Mouse (Mus musculus): ENCODE measurements around the gene Cog3. TPM values are rescaled to one million over a fixed set of nuclear protein-coding genes. Genes with fewer than 3 reads are reported as not detected.
A peak's percentile ranks its signal among the peaks of the same experiment; 100 is the strongest.

Cog3 gene
- total RNA-seq, 2 experiments from 2014 or later, result 25.3 to 26.0 TPM

DNA sequence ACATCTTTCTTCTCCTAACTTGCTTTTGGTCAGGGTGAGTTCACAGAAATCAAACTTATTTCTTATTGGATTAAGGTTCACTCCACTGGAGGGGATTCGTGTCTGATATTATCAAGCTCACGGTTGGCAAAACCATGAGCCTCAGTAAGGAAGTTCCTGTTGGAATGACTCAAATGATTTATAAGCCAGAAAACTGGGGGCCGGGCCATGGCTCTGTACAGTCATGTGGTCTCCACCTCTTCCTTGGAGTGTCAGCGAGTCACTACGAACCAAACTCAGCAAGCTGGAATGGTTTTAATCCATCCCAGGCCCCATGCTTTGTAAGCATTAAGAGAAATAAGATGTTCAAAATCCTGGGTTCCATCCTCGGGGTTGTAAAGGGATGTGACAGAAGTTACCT is 2.7 kb upstream of the Cog3 start:
- intact Hi-C loops (cut with DNase I), result no loop called here
- Histone ChIP-seq H3K27ac (no peak overlapping the region), H3K4me3 (no peak overlapping the region)
- DNase-seq (ENCODE audit: extremely low spot score in 1 of 2, low spot score in 2 of 2), result no peak
- no peak for TF ChIP-seq CTCF (IDR thresholded peaks at IDR 0.05)

DNA sequence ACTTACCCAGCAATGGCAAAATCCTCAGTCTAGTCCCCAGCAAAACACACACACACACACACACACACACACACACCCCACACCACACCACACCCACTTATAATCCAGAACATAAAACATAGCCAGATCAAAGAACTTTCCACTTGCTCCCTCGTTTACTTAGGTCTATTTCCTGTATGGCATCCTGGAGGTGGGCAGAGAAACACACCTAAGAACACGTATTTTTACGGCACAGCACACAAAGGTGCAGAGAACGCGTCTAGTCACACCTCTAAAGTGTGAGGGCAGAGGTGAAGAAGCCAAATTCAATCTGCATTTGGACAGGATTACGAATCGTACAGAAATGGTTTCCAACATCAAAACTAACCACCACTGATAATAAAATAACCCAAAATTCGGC is 1.1 kb downstream of the Cog3 start:
- DNase-seq (ENCODE audit: extremely low spot score in 1 of 2, low spot score in 2 of 2), result no peak

DNA sequence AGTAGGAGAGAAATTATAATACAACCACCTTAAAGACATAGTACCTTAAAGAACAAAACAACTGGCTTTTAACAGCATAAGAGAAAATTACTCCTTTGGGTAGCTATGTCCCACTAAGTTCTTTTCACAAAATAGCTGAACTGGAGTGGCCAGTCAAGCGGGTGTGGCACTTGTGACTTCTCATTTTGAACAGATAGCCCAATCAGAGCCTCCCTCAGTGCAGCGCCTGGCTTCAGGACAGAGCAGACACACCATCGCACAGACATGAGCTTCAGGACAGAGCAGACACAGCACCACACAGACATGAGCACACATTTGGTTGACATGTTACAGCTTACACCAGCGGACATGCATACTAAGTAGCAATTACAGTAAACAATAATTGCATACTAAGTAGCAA is 3.3 kb downstream of the Cog3 start:
- intact Hi-C loops (cut with DNase I), result no loop called here
- no peak for DNase-seq (ENCODE audit: extremely low spot score in 1 of 2, low spot score in 2 of 2)
- no peak overlapping the region for H3K27ac ChIP-seq
- no peak overlapping the region for H3K4me3 ChIP-seq
- no peak for TF ChIP-seq CTCF (IDR thresholded peaks at IDR 0.05)

More for the DNA sequence above, 1.1 kb downstream of the Cog3 start:
- TF ChIP-seq CTCF (IDR thresholded peaks at IDR 0.05), result no peak
- peak overlapping the region; percentile 92 for H3K4me3 ChIP-seq
- no peak overlapping the region for H3K27ac ChIP-seq
- intact Hi-C loops (cut with DNase I), result no loop called here

DNA sequence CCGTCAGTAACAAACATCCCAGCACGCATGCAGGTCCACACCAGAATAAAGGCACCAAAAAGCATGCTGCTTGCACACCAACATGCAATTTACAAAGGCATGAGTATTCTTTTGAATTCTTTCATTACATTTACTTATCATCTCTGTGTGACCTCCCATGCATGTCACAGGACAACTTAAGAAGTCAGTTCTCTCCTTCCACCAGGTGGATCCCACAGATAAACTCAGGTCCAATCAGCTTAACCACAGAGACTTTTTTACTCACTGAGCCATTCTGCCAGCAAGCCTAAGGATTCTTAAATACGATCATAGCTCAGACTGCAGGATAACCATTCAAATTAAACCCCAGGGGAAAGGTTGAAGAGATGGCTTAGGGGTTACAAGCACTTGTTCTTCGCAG is 5.2 kb downstream of the Cog3 start:
- no peak for TF ChIP-seq CTCF (IDR thresholded peaks at IDR 0.05)
- intact Hi-C loops (cut with DNase I), result no loop called here
- Histone ChIP-seq H3K4me3 (no peak overlapping the region), H3K27ac (peak overlapping the region; percentile 21; the same call in 1 of the 2 replicates)
- no peak for DNase-seq (ENCODE audit: extremely low spot score in 1 of 2, low spot score in 2 of 2)

DNA sequence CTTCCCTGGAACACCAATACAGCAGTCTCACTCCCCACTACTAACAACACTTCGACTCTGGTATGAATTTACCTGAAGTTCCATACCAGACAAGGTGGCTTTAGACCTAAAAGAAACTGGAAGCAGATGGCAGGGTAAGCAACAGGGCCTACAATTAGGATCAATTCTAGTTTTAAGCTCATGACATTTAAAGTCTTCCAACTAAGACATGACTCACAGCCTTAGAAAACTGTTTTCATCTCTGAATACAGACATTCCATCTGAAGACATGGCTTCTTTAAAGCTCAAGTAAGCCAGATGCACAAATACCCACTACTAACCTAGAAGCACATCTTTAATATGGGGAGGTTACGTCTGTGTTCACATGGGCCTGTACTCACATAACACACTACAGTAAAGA is 6.4 kb downstream of the Cog3 start:
- Histone ChIP-seq H3K4me3 (no peak overlapping the region), H3K27ac (peak overlapping the region; percentile 50)
- no peak for DNase-seq (ENCODE audit: extremely low spot score in 1 of 2, low spot score in 2 of 2)
- intact Hi-C loops (cut with DNase I), result no loop called here
- no peak for TF ChIP-seq CTCF (IDR thresholded peaks at IDR 0.05)

DNA sequence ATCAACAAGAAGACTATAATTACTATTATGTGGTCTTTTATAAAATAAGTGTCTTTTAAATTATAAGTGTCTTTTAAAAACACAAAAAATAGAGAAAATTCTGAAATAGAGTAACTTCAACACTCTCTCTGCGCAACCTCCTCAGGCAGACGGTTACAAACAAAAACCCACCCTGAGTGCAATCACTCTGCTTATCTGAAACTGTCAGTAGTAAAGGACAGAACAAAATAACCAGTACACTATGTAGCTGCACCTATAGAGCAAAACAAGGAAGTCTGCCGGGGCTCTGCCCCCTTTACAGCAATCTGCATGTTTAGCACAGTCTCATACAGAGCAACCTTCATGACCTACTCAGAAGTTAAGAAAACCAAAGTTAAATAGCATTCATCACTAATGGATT is 12.4 kb downstream of the Cog3 start:
- no peak overlapping the region for H3K27ac ChIP-seq
- no peak for TF ChIP-seq CTCF (IDR thresholded peaks at IDR 0.05)
- DNase-seq (ENCODE audit: extremely low spot score in 1 of 2, low spot score in 2 of 2), result no peak
- intact Hi-C loops (cut with DNase I), result no loop called here
- H3K4me3 ChIP-seq, result no peak overlapping the region

DNA sequence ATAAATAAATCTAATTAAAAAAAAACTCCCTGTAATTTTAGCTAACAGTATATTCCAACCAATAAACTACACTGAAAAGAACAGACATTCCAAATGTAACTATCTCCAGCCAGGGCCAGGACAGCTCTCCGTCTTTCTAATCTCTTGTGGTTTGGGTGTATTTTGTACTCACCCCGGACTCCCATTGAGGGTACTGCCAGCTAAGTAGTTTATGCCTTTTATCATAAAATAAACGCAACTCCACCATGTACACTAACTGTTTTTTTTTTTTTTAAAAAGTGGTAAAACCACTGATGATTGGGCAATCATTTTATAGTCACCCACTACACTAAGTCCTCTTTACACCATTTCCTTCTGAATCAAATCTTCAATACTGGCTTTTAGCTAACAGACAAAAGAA is 18.7 kb downstream of the Cog3 start:
- no peak for DNase-seq (ENCODE audit: extremely low spot score in 1 of 2, low spot score in 2 of 2)
- H3K27ac ChIP-seq, result no peak overlapping the region
- no peak for TF ChIP-seq CTCF (IDR thresholded peaks at IDR 0.05)
- no peak overlapping the region for H3K4me3 ChIP-seq
- intact Hi-C loops (cut with DNase I), result no loop called here

DNA sequence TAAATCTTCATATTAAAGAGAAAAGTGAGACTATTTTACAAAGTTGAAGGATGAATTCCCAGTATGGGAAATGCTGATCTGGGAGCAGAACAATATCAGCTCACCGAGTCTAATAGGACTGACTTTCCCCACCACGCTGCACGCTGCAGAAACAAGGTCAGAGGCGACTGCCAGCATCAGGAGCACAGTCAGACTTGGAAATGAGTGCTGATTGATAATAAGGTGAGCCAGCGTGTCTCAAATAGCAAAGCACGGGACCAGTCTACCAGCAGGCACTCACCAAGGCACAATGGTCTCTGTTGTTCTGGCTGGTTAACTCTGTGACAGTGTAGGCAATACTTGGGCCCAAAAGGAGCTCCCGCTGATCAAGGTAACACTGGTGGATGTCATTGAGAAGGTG is 21.7 kb downstream of the Cog3 start:
- Histone ChIP-seq H3K27ac (no peak overlapping the region), H3K4me3 (no peak overlapping the region)
- DNase-seq (ENCODE audit: extremely low spot score in 1 of 2, low spot score in 2 of 2), result no peak
- TF ChIP-seq CTCF (IDR thresholded peaks at IDR 0.05), result no peak
- intact Hi-C loops (cut with DNase I), result no loop called here

DNA sequence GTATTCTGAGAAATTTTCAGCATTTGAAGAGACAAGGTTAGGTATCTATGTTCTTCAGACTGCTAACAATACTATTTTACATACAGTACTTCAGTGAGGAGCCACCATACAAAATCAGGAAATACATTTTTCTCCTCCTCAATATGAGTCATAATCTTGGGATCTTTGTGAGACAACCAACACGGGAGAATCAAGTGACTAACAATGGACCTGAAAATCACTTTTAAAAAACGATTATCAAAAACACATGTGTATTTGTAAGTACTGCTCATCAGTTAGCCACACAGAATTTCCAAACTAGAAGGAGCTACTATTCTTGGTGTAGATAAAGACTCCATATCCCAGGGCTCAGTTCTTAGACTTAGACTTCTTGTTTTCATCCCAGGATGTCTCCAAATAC is 23.0 kb downstream of the Cog3 start:
- H3K27ac ChIP-seq, result no peak overlapping the region
- H3K4me3 ChIP-seq, result no peak overlapping the region
- no peak for DNase-seq (ENCODE audit: extremely low spot score in 1 of 2, low spot score in 2 of 2)
- no peak for TF ChIP-seq CTCF (IDR thresholded peaks at IDR 0.05)
- intact Hi-C loops (cut with DNase I), result no loop called here

DNA sequence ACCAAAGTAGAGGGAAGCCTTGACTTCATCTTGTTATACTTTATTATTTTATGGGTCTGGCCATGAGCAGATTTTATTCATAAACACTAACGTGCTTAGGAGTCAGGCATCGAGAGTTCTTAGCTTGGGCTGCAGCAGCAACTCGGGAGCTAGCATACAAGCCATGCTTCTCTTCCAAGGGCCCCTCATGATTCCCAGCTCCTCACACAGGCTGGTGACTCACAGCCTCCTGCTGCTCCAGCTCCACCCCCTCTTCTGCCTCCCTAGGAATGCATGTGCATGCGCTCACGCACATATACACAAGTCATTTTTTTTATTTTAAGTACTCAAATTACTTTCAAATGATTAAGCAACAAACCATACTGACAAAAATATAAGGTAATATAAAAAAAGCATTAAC is 26.2 kb downstream of the Cog3 start:
- no peak for DNase-seq (ENCODE audit: extremely low spot score in 1 of 2, low spot score in 2 of 2)
- no peak for TF ChIP-seq CTCF (IDR thresholded peaks at IDR 0.05)
- Histone ChIP-seq H3K4me3 (no peak overlapping the region), H3K27ac (no peak overlapping the region)
- intact Hi-C loops (cut with DNase I), result loop anchor here (10.0 kb wide), 1 partner anchor 663 kb away; no protein-coding TSS in a partner anchor

DNA sequence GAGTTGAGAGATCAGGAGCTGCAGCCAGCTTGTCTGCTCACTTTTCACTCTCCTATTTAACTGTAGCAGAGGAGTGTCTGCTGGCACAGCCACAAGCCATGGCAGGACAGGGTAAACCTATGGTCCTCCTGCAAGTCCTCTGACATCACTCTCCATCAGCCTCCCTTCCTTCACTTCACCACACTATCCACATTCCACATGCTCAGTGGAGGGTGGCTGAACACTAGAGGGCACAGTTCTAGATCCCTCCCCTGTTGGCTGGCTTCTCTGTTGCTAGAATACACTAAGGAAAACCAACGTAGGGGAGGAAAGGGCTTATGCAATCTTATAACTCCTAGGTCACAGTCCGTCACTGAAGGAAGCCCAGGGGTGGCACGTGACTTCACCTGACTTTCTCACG is 27.3 kb downstream of the Cog3 start:
- no peak for DNase-seq (ENCODE audit: extremely low spot score in 1 of 2, low spot score in 2 of 2)
- intact Hi-C loops (cut with DNase I), result loop anchor here (10.0 kb wide), 1 partner anchor 662 kb away; no protein-coding TSS in a partner anchor
- TF ChIP-seq CTCF (IDR thresholded peaks at IDR 0.05), result peak; percentile 48
- Histone ChIP-seq H3K4me3 (no peak overlapping the region), H3K27ac (no peak overlapping the region)

DNA sequence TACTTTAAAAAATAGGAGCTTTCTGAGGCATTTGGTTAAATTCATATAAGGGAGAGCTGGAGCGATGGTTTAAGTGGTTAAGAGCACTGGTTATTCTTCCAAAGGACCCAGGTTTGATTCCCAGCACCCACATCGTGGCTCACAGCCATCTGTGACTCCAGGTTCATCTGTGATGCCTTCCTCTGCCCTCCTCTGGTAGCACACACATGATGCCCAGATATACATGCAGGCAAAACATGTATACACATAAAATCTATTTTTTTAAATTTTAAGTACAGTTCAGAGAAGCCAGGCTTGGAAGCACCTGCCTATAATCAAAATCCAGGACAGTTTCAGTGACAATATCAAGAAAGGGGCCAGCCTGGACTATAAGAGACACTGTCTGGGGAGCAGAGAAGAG is 31.5 kb downstream of the Cog3 start:
- intact Hi-C loops (cut with DNase I), result loop anchor here (5.0 to 10.0 kb wide), 3 partner anchors 266 to 658 kb away; partner anchors contain the start of gene Siah3
- no peak for DNase-seq (ENCODE audit: extremely low spot score in 1 of 2, low spot score in 2 of 2)
- TF ChIP-seq CTCF (IDR thresholded peaks at IDR 0.05), result no peak
- H3K4me3 ChIP-seq, result no peak overlapping the region
- no peak overlapping the region for H3K27ac ChIP-seq

DNA sequence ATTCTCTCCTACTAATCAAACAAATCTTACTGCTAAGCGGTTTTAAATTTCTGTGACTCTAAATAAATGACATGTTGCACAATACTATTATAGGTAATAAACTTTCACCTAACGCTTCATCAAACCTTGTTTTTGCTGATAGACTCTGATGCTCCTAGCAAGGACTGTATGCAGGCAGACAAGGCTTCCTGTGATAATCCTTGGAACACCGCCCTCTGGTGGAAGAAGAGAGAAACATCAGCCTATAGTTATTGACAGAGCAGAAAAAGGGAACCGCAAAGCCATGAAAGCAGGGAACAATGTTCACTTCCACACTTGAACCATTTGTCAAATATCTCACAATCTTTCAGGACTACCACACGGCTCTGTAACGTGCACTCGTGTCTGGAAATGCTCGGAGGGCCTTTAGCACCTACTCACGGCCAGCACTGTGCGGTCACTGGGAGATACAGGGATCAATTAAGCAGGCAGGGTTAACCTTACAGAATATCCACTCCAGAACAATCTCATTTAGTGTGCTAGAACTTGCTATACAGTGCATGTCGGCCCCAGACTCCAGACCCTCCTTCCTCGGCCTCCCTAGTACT is 32.2 kb downstream of the Cog3 start:
- intact Hi-C loops (cut with DNase I), result loop anchor here (2.0 to 10.0 kb wide), 4 partner anchors 265 to 657 kb away; partner anchors contain the start of gene Siah3
- no peak overlapping the region for H3K4me3 ChIP-seq
- H3K27ac ChIP-seq, result no peak overlapping the region
- peak; percentile 51 to 54 for DNase-seq (ENCODE audit: extremely low spot score in 1 of 2, low spot score in 2 of 2)
- peak; percentile 93 for TF ChIP-seq CTCF (IDR thresholded peaks at IDR 0.05)
